Mouse (Mus musculus): Measurements from ENCODE around the gene Mfap5. TPM values are rescaled to one million over a fixed set of nuclear protein-coding genes. Genes with fewer than 3 reads are reported as not detected.
"Not testable (repeated sequence)": the region's sequence is repeated elsewhere in the genome, so short reads cannot be mapped to it uniquely, and the experiment has no call there.

Mfap5 gene
- polyA plus RNA-seq, 1 experiment from 2014 or later: 47.0 TPM

DNA sequence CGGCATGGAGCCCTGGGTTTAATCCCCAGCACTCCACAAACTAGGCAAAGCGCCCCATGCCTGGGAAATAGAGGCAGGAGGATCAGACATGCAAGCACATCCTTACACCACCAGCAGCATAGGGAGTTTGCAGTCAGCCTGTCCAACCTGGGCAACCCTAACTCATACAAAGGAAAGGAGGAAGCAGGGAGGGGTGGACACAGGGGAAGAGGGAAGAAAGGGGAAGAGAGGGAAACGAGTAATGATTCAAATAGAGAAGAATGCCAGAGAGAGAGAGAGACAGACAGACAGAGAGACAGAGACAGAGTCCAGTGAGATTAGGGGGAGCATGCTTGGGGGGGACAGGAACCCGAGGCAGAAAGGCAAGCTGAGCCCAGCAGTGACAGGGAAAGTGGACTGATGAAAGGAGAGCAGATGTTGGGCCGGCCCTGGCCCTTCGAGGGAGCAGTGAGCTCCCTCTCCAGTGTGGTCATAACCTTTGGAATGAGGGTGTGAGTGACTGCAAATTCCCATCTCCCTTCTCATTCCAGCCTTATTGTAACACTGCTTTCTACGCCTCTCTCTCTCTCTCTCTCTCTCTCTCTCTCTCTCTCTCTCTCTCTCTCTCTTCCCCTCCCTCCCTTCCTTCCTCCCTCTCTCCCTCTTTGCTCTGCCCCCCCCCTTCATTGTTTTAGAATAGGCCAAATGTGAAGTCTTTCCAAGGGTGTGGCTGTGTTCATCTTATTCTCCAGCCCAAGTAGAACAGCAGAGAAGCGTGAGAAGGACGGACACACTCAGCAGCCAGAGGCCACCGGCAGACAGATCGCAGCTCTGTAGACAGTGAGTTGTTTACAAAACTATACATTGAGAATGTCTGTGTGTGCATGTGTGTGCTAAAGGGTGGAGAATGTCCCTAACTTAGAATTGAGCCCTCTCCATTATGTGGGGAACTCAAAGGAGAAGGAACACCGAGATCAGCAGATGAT lies 7.6 kb downstream of the Mfap5 start:
- Histone ChIP-seq H3K36me3 (ENCODE audit: insufficient read depth, low read length) (no peaks in the 10 kb centered on the region), H3K9me3 (replicated peaks; ENCODE audit: low read length) (no peaks in the 10 kb centered on the region), H3K27me3 (ENCODE audit: insufficient read depth, low read length) (no peaks in the 10 kb centered on the region), H3K27ac (no peak overlapping the region), H3K4me3 (replicated peaks; ENCODE audit: low read depth, low read length) (no peak overlapping the region), H3K4me1 (replicated peaks; ENCODE audit: insufficient read depth, low read length) (no peaks in the 10 kb centered on the region), H3K9ac (ENCODE audit: low read depth, low read length) (no peak overlapping the region), H3K4me2 (ENCODE audit: low read length) (no peak overlapping the region)
- 48% methylated on average over 12 of the region's 12 CpGs for WGBS
- no peak for TF ChIP-seq CTCF (IDR thresholded peaks at IDR 0.05; ENCODE audit: low read depth)
- ATAC-seq (replicated peaks; ENCODE audit: low FRiP score, low read depth) (0 out of 2 replicates have a peak, but pooled peaks have one; percentile 25), DNase-seq (ENCODE audit: low spot score) (peak; percentile 54)

DNA sequence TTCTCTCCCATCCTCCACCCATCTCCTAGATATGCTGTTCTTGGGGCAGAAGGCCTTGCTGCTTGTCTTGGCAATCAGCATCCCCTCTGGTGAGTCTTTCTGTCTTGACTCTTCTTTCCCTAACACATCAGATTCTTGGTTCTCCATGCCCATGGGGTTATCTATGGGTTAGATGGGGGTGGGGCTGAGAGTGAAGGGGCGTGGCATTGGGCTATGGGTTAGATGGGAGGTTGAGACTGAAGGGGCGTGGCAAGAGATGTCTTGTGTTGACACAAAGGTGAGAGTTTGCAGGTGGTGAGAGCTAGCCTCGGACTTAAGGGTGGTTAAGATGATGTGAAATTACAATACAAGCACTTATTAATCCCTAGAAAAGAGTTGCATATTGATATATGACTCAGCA lies 8.7 kb downstream of the Mfap5 start:
- DNase-seq (ENCODE audit: low spot score) (no peak), ATAC-seq (replicated peaks; ENCODE audit: low FRiP score, low read depth) (no peak)
- no peak overlapping the region for H3K4me3 ChIP-seq (replicated peaks; ENCODE audit: low read depth, low read length)
- H3K27ac ChIP-seq: no peak overlapping the region
- 74% methylated on average over 3 of the region's 3 CpGs for WGBS
- no peaks in the 10 kb centered on the region for H3K36me3 ChIP-seq (ENCODE audit: insufficient read depth, low read length)
- H3K27me3 ChIP-seq (ENCODE audit: insufficient read depth, low read length): no peaks in the 10 kb centered on the region
- no peak overlapping the region; the same call in 1 of the 2 replicates for H3K4me2 ChIP-seq (ENCODE audit: low read length)
- TF ChIP-seq CTCF (IDR thresholded peaks at IDR 0.05; ENCODE audit: low read depth): no peak
- H3K4me1 ChIP-seq (replicated peaks; ENCODE audit: insufficient read depth, low read length): no peaks in the 10 kb centered on the region
- H3K9me3 ChIP-seq (replicated peaks; ENCODE audit: low read length): no peaks in the 10 kb centered on the region
- no peak overlapping the region for H3K9ac ChIP-seq (ENCODE audit: low read depth, low read length)

GRCm38 (mm10) chr6:122515762-122516161 lies 10.1 kb downstream of the Mfap5 start:
- H3K9ac ChIP-seq (ENCODE audit: low read depth, low read length); H3K9me3 ChIP-seq (replicated peaks; ENCODE audit: low read length); ATAC-seq (replicated peaks; ENCODE audit: low FRiP score, low read depth); DNase-seq (ENCODE audit: low spot score); H3K4me1 ChIP-seq (replicated peaks; ENCODE audit: insufficient read depth, low read length); H3K27ac ChIP-seq; H3K27me3 ChIP-seq (ENCODE audit: insufficient read depth, low read length); H3K4me2 ChIP-seq (ENCODE audit: low read length); H3K4me3 ChIP-seq (replicated peaks; ENCODE audit: low read depth, low read length); H3K36me3 ChIP-seq (ENCODE audit: insufficient read depth, low read length): not testable (repeated sequence)
- WGBS: 94% methylated on average over 2 of the region's 2 CpGs

- Histone ChIP-seq H3K27ac (no peak overlapping the region), H3K4me2 (ENCODE audit: low read length) (no peak overlapping the region), H3K27me3 (ENCODE audit: insufficient read depth, low read length) (no peaks in the 10 kb centered on the region), H3K4me1 (replicated peaks; ENCODE audit: insufficient read depth, low read length) (no peaks in the 10 kb centered on the region), H3K9me3 (replicated peaks; ENCODE audit: low read length) (no peaks in the 10 kb centered on the region), H3K4me3 (replicated peaks; ENCODE audit: low read depth, low read length) (no peak overlapping the region), H3K9ac (ENCODE audit: low read depth, low read length) (no peak overlapping the region), H3K36me3 (ENCODE audit: insufficient read depth, low read length) (no peaks in the 10 kb centered on the region)
- no peak for ATAC-seq (replicated peaks; ENCODE audit: low FRiP score, low read depth)
- no peak for TF ChIP-seq CTCF (IDR thresholded peaks at IDR 0.05; ENCODE audit: low read depth)
- no peak for DNase-seq (ENCODE audit: low spot score)
- 71% methylated on average over 1 of the region's 1 CpGs for WGBS
Measured at GRCm38 (mm10) chr6:122517668-122518067, 12.0 kb downstream of the Mfap5 start.

GRCm38 (mm10) chr6:122519384-122519783 lies 13.7 kb downstream of the Mfap5 start:
- Histone ChIP-seq H3K4me1 (replicated peaks; ENCODE audit: insufficient read depth, low read length) (no peaks in the 10 kb centered on the region), H3K27ac (no peak overlapping the region), H3K27me3 (ENCODE audit: insufficient read depth, low read length) (no peaks in the 10 kb centered on the region), H3K36me3 (ENCODE audit: insufficient read depth, low read length) (no peaks in the 10 kb centered on the region), H3K9me3 (replicated peaks; ENCODE audit: low read length) (no peaks in the 10 kb centered on the region), H3K4me3 (replicated peaks; ENCODE audit: low read depth, low read length) (no peak overlapping the region), H3K9ac (ENCODE audit: low read depth, low read length) (no peak overlapping the region), H3K4me2 (ENCODE audit: low read length) (no peak overlapping the region)
- 32% methylated on average over 2 of the region's 2 CpGs for WGBS
- DNase-seq (ENCODE audit: low spot score): peak; percentile 76
- peak; percentile 79 for TF ChIP-seq CTCF (IDR thresholded peaks at IDR 0.05; ENCODE audit: low read depth)
- ATAC-seq (replicated peaks; ENCODE audit: low FRiP score, low read depth): no peak

DNA sequence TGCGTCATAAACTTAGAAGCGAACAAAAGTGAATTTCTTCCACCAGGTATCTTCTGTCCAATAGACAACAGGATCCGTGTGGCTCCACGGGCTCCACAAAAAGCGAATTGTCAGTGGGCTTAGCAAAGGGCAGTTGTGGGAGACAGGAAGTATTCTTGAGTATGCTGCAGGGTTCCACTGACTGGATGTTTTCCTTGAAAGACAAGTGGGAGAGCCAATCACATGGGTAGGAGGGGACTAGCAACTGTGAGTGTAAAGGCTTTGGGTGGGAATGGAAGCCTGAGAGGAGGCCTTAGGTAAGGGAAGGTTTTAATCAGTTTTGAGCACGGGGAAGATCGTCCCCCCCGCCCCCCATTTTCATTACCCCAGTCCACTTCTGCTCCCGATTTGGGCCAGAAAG lies 16.9 kb downstream of the Mfap5 start:
- 68% methylated on average over 9 of the region's 9 CpGs for WGBS
- peak; percentile 75 for ATAC-seq (replicated peaks; ENCODE audit: low FRiP score, low read depth)
- peak; percentile 78 for DNase-seq (ENCODE audit: low spot score)
- no peaks in the 10 kb centered on the region for H3K9me3 ChIP-seq (replicated peaks; ENCODE audit: low read length)
- no peaks in the 10 kb centered on the region for H3K36me3 ChIP-seq (ENCODE audit: insufficient read depth, low read length)
- no peak overlapping the region for H3K9ac ChIP-seq (ENCODE audit: low read depth, low read length)
- H3K27me3 ChIP-seq (ENCODE audit: insufficient read depth, low read length): no peaks in the 10 kb centered on the region
- no peaks in the 10 kb centered on the region for H3K4me1 ChIP-seq (replicated peaks; ENCODE audit: insufficient read depth, low read length)
- no peak overlapping the region for H3K4me3 ChIP-seq (replicated peaks; ENCODE audit: low read depth, low read length)
- no peak overlapping the region for H3K4me2 ChIP-seq (ENCODE audit: low read length)
- H3K27ac ChIP-seq: no peak overlapping the region
- TF ChIP-seq CTCF (IDR thresholded peaks at IDR 0.05; ENCODE audit: low read depth): no peak
